Mouse (Mus musculus) midbrain, embryonic 16.5 days (tissue): ENCODE results near the gene Ccdc120. TPM values are rescaled to one million over a fixed set of nuclear protein-coding genes. Genes with fewer than 3 reads are reported as not detected.
"Not testable (repeated sequence)": the region's sequence is repeated elsewhere in the genome, so short reads cannot be mapped to it uniquely, and the experiment has no call there.

Experiments used
- ATAC-seq: fragments of 200-750 bp; cut with Nextera tagmentation; 2 replicates; pipeline ENCODE4 v1.8.0; 2017; ENCODE audit warnings: moderate TSS enrichment
- H3K27ac ChIP-seq: fragments of 300-500 bp; sonication (generic); 2 replicates; pipeline ENCODE4 v1.5.1; 2014; ENCODE audit warnings: mild to moderate bottlenecking, low read length, mixed read lengths
- H3K27me3 ChIP-seq: fragments of 300-500 bp; sonication (generic); 2 replicates; pipeline ENCODE4 v1.6.1; 2014; ENCODE audit warnings: low read depth, low read length, mixed read lengths; ENCODE audit not compliant: control insufficient read depth, insufficient read depth
- H3K36me3 ChIP-seq: fragments of 300-500 bp; sonication (generic); 2 replicates; pipeline ENCODE4 v1.6.1; 2014; ENCODE audit warnings: mild to moderate bottlenecking, low read length, moderate library complexity, mixed read lengths; ENCODE audit not compliant: control insufficient read depth, insufficient read depth
- H3K4me1 ChIP-seq: fragments of 300-500 bp; sonication (generic); 2 replicates; pipeline ENCODE4 v1.6.1; 2014; ENCODE audit warnings: mild to moderate bottlenecking, low read length, mixed read lengths; ENCODE audit not compliant: control insufficient read depth, insufficient read depth
- H3K4me2 ChIP-seq: fragments of 300-500 bp; sonication (generic); 2 replicates; pipeline ENCODE4 v1.6.1; 2014; ENCODE audit warnings: mild to moderate bottlenecking, low read length, mixed read lengths
- H3K4me3 ChIP-seq: fragments of 300-500 bp; sonication (generic); 2 replicates; pipeline ENCODE4 v1.5.1; 2014; ENCODE audit warnings: low read depth, mild to moderate bottlenecking, low read length, moderate library complexity, mixed read lengths
- H3K9ac ChIP-seq: fragments of 300-500 bp; sonication (generic); 2 replicates; pipeline ENCODE4 v1.6.1; 2014; ENCODE audit warnings: low read depth, low read length, mixed read lengths
- H3K9me3 ChIP-seq: fragments of 300-500 bp; sonication (generic); replicated peaks from 2 replicates; pipeline ENCODE4 v1.6.1; 2014; ENCODE audit warnings: mild to moderate bottlenecking, low read length, mixed read lengths; ENCODE audit not compliant: control insufficient read depth, poor library complexity, severe bottlenecking
- WGBS: fragments of 180-500 bp; shearing (Covaris S2); extraction: QIAGEN DNeasy Blood & Tissue Kit; methylation state at CpG from one replicate; pipeline ENCODE4 v1.1.7; 2014; 5-methylcytosine and 5-hydroxymethylcytosine counted together
- polyA plus RNA-seq: library from polyadenylated mRNA; unstranded; fragments of >200 nt; fragmentation: Nextera tagmentation; extraction: Ambion mirVana; gene quantifications from 2 replicates; pipeline ENCODE4 v1.2.1, GENCODE M21; 2015

The Ccdc120 gene
- polyA plus RNA-seq, 1 experiment from 2014 or later, result 71.6 TPM

DNA sequence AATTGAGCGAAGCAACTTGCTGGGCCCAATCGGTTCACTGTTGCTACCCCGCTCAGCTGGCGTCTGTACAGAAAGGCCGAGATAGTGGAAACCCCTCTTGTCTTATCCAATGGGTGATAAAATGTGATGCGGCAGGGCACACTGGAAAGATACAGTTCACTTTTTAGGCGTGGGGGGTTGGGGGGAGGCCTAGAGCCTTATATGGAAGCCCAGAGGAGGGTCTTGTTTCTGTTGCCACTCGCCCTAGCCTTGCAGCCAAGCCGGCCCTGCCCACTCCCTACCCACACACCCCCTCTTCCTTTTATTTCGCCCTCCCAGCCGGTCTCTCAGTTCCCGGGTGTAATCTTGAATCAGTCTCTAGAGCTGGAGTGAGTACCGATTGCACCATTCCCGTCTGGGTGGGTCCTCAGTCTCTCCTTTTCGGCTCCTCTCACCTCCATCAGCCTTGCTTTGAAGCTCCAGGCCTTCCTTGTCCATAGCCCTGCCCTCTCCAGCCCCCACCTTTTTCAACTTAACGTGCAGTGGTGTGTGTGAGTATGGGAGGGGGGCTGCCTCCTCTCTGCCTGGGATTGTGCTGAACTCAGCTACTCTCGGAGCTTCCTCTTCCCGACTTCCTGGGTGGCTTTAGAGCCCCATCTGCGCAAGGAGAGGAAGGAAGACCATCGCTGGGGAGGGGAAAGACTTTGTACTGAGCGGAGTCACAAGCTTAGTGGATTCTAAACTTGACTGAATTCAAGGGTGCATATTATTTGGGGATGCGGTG is 13.1 kb upstream of the Ccdc120 start:
- WGBS, result 18% methylated on average over 21 of the region's 22 CpGs
- Histone ChIP-seq H3K27ac (no peak overlapping the region), H3K4me1 (peaks cover 22% of the 10 kb centered on the region), H3K4me2 (peak overlapping the region; percentile 69), H3K9me3 (no peaks in the 10 kb centered on the region), H3K9ac (peak overlapping the region; percentile 70), H3K36me3 (no peaks in the 10 kb centered on the region), H3K4me3 (peak overlapping the region; percentile 59), H3K27me3 (no peaks in the 10 kb centered on the region)
- ATAC-seq, result peak; percentile 3; the same call in 1 of the 2 replicates

DNA sequence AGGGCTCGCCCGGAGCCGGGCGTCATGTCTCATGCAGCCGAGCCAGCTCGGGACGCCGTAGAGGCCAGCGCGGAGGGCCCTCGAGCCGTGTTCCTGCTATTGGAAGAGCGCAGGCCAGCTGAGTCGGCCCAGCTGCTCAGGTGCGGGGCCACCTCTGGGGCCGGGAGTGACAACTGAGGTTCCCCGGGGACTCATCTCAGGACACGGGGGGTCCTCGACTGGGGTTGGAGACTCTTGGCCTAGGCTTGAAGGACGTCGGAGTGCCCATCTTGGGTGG is 12.2 kb upstream of the Ccdc120 start:
- Histone ChIP-seq H3K9me3 (no peaks in the 10 kb centered on the region), H3K4me1 (peaks cover 22% of the 10 kb centered on the region), H3K4me2 (peak overlapping the region; percentile 69), H3K9ac (peak overlapping the region; percentile 70), H3K4me3 (peak overlapping the region; percentile 59), H3K27ac (no peak overlapping the region), H3K27me3 (no peaks in the 10 kb centered on the region), H3K36me3 (no peaks in the 10 kb centered on the region)
- WGBS, result 11% methylated on average over 21 of the region's 21 CpGs
- no peak for ATAC-seq

DNA sequence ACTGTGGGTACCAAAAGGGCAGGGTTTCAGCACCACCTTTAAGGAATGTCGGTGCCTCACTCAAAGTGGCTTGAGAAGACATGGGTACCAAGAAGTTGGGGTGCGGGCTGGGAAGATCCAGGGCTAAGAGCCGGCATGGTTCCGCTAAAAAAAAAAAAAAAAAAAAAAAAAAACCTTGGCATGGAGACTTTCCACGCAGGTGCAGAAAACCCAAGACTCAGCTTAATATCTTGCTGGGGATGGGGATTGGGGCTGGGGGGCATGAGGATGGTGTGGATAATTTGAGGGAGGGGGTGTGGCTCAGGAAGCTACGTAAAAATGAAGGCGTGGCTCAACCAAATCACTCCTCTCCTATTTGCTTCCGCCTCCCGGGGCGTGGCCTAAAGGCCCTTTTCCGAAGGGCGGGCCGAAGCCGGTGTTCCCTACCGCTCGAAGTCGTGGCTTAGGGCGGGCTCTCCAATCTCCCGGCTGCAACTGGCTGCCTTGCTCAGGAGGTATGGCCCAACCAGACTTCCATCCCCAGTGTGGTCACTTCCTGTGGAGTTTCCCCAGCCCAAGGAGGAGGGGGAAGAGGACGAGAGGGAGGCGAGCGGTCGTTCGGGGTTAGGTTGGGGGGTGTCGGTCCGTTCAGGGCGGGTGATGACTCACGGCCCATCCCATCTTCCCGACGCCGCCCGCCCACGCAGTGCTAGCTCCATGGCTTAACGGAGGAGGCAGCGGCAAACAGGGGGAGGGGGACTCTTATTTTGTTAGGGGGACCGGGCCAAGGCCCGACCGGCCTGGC is 11.6 kb upstream of the Ccdc120 start, which contains the start of gene Tfe3:
TSS of gene Tfe3 (plus strand) at position 424 of the 784 bp plus-strand sequence.
- Histone ChIP-seq H3K9me3 (no peaks in the 10 kb centered on the region), H3K36me3 (no peaks in the 10 kb centered on the region), H3K27ac (peak within 1 kb of the TSS; percentile 63; the same call in 1 of the 2 replicates), H3K4me3 (peak within 1 kb of the TSS; percentile 59), H3K4me1 (peaks cover 22% of the 10 kb centered on the region), H3K27me3 (no peaks in the 10 kb centered on the region), H3K4me2 (peak within 1 kb of the TSS; percentile 69), H3K9ac (peak within 1 kb of the TSS; percentile 70)
- WGBS, result 21% methylated on average over 34 of the region's 38 CpGs
- peak; percentile 95 for ATAC-seq

DNA sequence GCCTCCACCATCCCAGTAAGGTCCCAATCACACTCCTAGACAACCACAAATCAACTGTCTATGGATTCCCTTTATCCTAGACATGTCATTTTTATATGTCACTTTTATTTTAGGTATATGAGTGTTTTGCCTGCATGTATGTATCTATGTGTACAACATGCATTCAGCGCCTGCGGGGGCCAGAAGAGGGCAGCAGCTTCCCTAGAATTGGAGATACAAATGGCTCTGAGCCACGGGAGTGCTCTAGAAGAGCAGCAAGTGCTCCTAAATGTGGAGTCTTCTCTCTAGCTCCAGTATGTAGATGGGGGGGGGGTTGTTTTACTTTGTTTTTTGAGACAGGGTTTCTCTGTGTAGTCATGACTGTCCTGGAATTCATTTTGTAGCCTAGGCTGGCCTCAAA is 2.9 kb upstream of the Ccdc120 start:
- 35% methylated on average over 3 of the region's 3 CpGs for WGBS
- H3K4me3 ChIP-seq, H3K9me3 ChIP-seq, H3K27ac ChIP-seq, H3K27me3 ChIP-seq, H3K36me3 ChIP-seq, H3K4me2 ChIP-seq, H3K4me1 ChIP-seq, ATAC-seq, H3K9ac ChIP-seq: not testable (repeated sequence)

DNA sequence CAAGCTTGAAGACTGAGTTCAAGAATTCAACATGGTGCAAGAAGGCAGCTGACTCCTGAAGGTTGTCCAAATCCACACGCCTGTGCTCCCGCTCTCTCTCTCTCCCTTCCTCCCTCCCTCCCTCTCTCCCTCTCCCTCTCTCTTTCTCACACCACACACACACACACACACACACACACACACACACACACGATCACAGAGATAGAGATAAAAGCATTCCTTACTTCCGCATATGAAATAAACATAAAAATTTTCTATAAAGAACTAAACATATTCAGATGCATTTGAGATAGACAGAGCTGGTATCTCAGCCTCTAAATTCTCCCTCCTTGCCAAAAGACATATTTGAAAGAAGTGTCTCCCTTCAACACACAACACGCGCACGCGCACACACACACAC is 5.3 kb downstream of the Ccdc120 start:
- Histone ChIP-seq H3K4me3 (no peak overlapping the region), H3K4me1 (peaks cover 7% of the 10 kb centered on the region), H3K4me2 (no peak overlapping the region), H3K9me3 (no peaks in the 10 kb centered on the region), H3K9ac (no peak overlapping the region), H3K36me3 (no peaks in the 10 kb centered on the region), H3K27ac (no peak overlapping the region), H3K27me3 (no peaks in the 10 kb centered on the region)
- ATAC-seq, result no peak
- WGBS, result 91% methylated on average over 8 of the region's 8 CpGs

DNA sequence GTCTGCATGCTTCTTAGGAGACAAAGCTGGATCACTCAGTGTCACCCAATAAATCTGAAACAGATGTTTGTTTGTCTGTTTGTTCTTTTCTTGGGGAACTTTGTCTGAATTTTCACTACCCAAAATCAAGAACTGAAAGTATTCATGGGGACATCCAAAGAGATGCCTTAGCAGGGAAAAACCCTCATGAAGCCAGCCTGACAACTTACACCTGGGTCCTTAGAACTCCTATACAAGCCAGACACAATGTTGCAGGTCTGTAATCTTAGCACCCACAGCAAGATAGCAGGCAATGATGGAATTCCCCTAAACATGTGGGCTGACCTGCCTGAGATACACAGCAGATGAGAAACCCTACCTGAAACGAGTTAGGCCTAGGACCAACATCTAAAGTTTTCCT is 5.8 kb downstream of the Ccdc120 start:
- H3K4me3 ChIP-seq, result no peak overlapping the region
- no peaks in the 10 kb centered on the region for H3K9me3 ChIP-seq
- ATAC-seq, result no peak
- H3K4me2 ChIP-seq, result no peak overlapping the region
- no peaks in the 10 kb centered on the region for H3K36me3 ChIP-seq
- no peaks in the 10 kb centered on the region for H3K27me3 ChIP-seq
- H3K9ac ChIP-seq, result no peak overlapping the region
- no peak overlapping the region for H3K27ac ChIP-seq
- peaks cover 7% of the 10 kb centered on the region for H3K4me1 ChIP-seq
- 57% methylated on average over 1 of the region's 1 CpGs for WGBS

DNA sequence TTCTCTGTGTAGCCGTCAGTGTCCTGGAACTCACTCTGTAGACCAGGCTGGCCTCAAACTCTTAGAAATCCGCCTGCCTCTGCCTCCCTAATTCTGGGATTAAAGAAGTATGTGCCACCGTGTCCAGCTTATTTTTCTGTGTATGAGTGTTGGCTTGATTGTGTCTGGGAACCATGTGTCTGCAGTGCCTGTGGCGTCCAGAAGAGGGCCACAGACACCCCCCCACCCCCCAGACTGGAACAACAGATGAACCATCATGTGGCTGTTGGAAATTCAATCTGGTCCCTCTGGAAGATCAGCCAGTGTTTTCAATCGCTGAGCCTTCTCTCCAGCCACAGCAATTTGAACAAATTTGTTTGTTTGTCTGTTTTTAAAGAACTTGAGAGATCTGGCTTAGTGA is 7.2 kb downstream of the Ccdc120 start:
- Histone ChIP-seq H3K9me3 (no peaks in the 10 kb centered on the region), H3K4me3 (no peak overlapping the region), H3K4me1 (no peaks in the 10 kb centered on the region), H3K4me2 (no peak overlapping the region), H3K27me3 (no peaks in the 10 kb centered on the region), H3K9ac (no peak overlapping the region), H3K27ac (no peak overlapping the region), H3K36me3 (no peaks in the 10 kb centered on the region)
- WGBS, result 59% methylated on average over 5 of the region's 5 CpGs
- ATAC-seq, result no peak

DNA sequence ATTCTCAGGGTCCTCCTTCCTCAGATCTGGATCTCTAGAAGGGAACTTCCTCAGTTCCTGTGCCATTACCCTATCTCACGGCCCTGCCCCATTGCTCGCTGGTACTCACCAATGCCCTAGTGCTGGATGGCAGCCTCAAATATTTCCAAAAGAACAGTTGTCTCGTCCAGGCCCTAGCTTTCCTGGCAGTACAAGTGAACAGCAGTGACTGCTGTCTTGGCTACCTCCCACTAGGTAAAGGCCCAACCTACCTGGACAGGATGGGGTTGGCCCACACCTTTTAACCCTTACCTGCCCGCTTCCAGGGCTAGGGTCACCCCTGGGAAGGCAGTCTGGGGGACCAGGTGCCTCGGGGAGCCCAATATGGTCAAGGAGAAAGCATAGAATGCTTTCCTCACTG is 9.6 kb downstream of the Ccdc120 start:
- ATAC-seq, result no peak
- WGBS, result 76% methylated on average over 5 of the region's 5 CpGs
- Histone ChIP-seq H3K4me3 (no peak overlapping the region), H3K36me3 (peaks cover 15% of the 10 kb centered on the region), H3K9me3 (no peaks in the 10 kb centered on the region), H3K27ac (no peak overlapping the region), H3K4me1 (no peaks in the 10 kb centered on the region), H3K9ac (no peak overlapping the region), H3K27me3 (no peaks in the 10 kb centered on the region), H3K4me2 (no peak overlapping the region)

DNA sequence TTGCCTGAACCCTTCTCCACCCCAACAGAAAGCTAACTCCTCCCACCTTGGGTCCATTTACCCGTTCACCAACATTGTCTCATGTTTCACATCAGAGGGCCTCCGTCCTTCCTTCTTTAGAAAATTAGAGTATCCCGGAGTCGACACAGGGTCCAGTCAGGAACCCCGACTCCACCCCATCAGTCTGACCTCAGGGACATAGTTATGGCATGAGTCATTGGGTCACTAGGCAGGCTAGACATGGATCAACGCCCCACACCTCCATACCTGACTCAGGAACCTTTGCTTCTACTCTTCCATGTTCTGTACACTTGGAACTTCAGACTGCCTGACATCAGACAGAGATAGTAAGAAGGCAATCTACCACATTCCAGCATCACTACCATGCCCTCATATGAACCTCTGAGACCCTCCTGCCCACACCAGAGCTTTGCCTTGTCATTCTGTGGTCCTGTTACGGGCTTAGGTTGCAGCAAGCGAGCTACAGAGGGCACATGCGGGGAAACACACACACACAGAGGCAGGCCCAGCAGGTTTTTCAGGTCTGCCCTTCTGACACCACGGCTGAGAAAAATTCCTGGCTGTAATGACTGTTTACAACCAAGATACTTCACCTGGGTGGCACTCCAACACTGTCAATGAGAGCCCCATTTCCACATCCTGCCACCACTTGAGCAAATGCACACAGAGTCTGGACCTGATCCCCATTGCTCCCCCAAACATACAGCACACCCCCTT is 10.5 kb downstream of the Ccdc120 start:
- no peak overlapping the region for H3K27ac ChIP-seq
- no peaks in the 10 kb centered on the region for H3K9me3 ChIP-seq
- no peak overlapping the region for H3K4me3 ChIP-seq
- 80% methylated on average over 10 of the region's 10 CpGs for WGBS
- no peaks in the 10 kb centered on the region for H3K4me1 ChIP-seq
- H3K4me2 ChIP-seq, result no peak overlapping the region
- no peaks in the 10 kb centered on the region for H3K27me3 ChIP-seq
- ATAC-seq, result no peak
- H3K9ac ChIP-seq, result no peak overlapping the region
- peaks cover 15% of the 10 kb centered on the region for H3K36me3 ChIP-seq
